Mouse (Mus musculus): ENCODE data around the gene Slc13a5. TPM values are rescaled to one million over a fixed set of nuclear protein-coding genes. Genes with fewer than 3 reads are reported as not detected.

The Slc13a5 gene
- polyA plus RNA-seq (2015; fragmentation: Illumina TruSeq; extraction: RNeasy Lipid Tissue Mini Kit (QIAGEN cat#74804); ENCODE audit: insufficient read depth, low read depth, low replicate concordance), result not detected

GRCm38 (mm10) chr11:72266960-72267560 lies at the start of gene Slc13a5:
Slc13a5 (minus strand) TSS chr11:72267222.

GRCm38 (mm10) chr11:72314151-72314895 lies 47.3 kb upstream of the Slc13a5 start, which contains the start of gene Fbxo39:
Fbxo39 (plus strand) TSS chr11:72314444.

GRCm38 (mm10) chr11:72301334-72301733 lies 34.3 kb upstream of the Slc13a5 start, which contains the start of gene Xaf1:
Xaf1 (plus strand) TSS chr11:72301629.

GRCm38 (mm10) chr11:72215410-72215797 lies 51.6 kb downstream of the Slc13a5 start, which contains the start of gene Med31:
Med31 (minus strand) TSS chr11:72215592.

GRCm38 (mm10) chr11:72207204-72207833 lies 59.7 kb downstream of the Slc13a5 start, which contains the start of the genes 4933427D14Rik and Txndc17:
4933427D14Rik (minus strand) TSS chr11:72207459.
Txndc17 (plus strand) TSS chr11:72207547.

GRCm38 (mm10) chr11:72206341-72207203 lies 60.5 kb downstream of the Slc13a5 start, which contains the start of gene Gm43951:
Gm43951 (minus strand) TSS chr11:72206840.

Other genes with a start within 250 kb of the Slc13a5 start
- not detected for gene Aipl1, start 229.7 kb downstream of the Slc13a5 start, polyA plus RNA-seq (2015; fragmentation: Illumina TruSeq; extraction: RNeasy Lipid Tissue Mini Kit (QIAGEN cat#74804); ENCODE audit: insufficient read depth, low read depth, low replicate concordance)
- gene Pimreg, start 225.2 kb downstream of the Slc13a5 start, polyA plus RNA-seq (2015; fragmentation: Illumina TruSeq; extraction: RNeasy Lipid Tissue Mini Kit (QIAGEN cat#74804); ENCODE audit: insufficient read depth, low read depth, low replicate concordance), result not detected
- gene Pitpnm3, start 131.4 kb downstream of the Slc13a5 start, polyA plus RNA-seq (2015; fragmentation: Illumina TruSeq; extraction: RNeasy Lipid Tissue Mini Kit (QIAGEN cat#74804); ENCODE audit: insufficient read depth, low read depth, low replicate concordance), result 3.7 TPM
- gene Gm43951, start 60.4 kb downstream of the Slc13a5 start, polyA plus RNA-seq (2015; fragmentation: Illumina TruSeq; extraction: RNeasy Lipid Tissue Mini Kit (QIAGEN cat#74804); ENCODE audit: insufficient read depth, low read depth, low replicate concordance), result not detected
- gene 4933427D14Rik, start 59.8 kb downstream of the Slc13a5 start, polyA plus RNA-seq (2015; fragmentation: Illumina TruSeq; extraction: RNeasy Lipid Tissue Mini Kit (QIAGEN cat#74804); ENCODE audit: insufficient read depth, low read depth, low replicate concordance), result 3.9 TPM
- gene Txndc17, start 59.7 kb downstream of the Slc13a5 start, polyA plus RNA-seq (2015; fragmentation: Illumina TruSeq; extraction: RNeasy Lipid Tissue Mini Kit (QIAGEN cat#74804); ENCODE audit: insufficient read depth, low read depth, low replicate concordance), result 45.2 TPM
- 3.6 TPM for gene Med31, start 51.6 kb downstream of the Slc13a5 start, polyA plus RNA-seq (2015; fragmentation: Illumina TruSeq; extraction: RNeasy Lipid Tissue Mini Kit (QIAGEN cat#74804); ENCODE audit: insufficient read depth, low read depth, low replicate concordance)
- gene Xaf1, start 34.4 kb upstream of the Slc13a5 start, polyA plus RNA-seq (2015; fragmentation: Illumina TruSeq; extraction: RNeasy Lipid Tissue Mini Kit (QIAGEN cat#74804); ENCODE audit: insufficient read depth, low read depth, low replicate concordance), result 8.9 TPM
- not detected for gene Fbxo39, start 47.2 kb upstream of the Slc13a5 start, polyA plus RNA-seq (2015; fragmentation: Illumina TruSeq; extraction: RNeasy Lipid Tissue Mini Kit (QIAGEN cat#74804); ENCODE audit: insufficient read depth, low read depth, low replicate concordance)
- not detected for gene Tekt1, start 95.2 kb upstream of the Slc13a5 start, polyA plus RNA-seq (2015; fragmentation: Illumina TruSeq; extraction: RNeasy Lipid Tissue Mini Kit (QIAGEN cat#74804); ENCODE audit: insufficient read depth, low read depth, low replicate concordance)
- gene Smtnl2, start 144.5 kb upstream of the Slc13a5 start, polyA plus RNA-seq (2015; fragmentation: Illumina TruSeq; extraction: RNeasy Lipid Tissue Mini Kit (QIAGEN cat#74804); ENCODE audit: insufficient read depth, low read depth, low replicate concordance), result 3.6 TPM
- gene Ggt6, start 168.3 kb upstream of the Slc13a5 start, polyA plus RNA-seq (2015; fragmentation: Illumina TruSeq; extraction: RNeasy Lipid Tissue Mini Kit (QIAGEN cat#74804); ENCODE audit: insufficient read depth, low read depth, low replicate concordance), result 0.61 TPM
- gene Mybbp1a, start 174.1 kb upstream of the Slc13a5 start, polyA plus RNA-seq (2015; fragmentation: Illumina TruSeq; extraction: RNeasy Lipid Tissue Mini Kit (QIAGEN cat#74804); ENCODE audit: insufficient read depth, low read depth, low replicate concordance), result 21.5 TPM
- 25.8 TPM for gene Spns2, start 222.7 kb upstream of the Slc13a5 start, polyA plus RNA-seq (2015; fragmentation: Illumina TruSeq; extraction: RNeasy Lipid Tissue Mini Kit (QIAGEN cat#74804); ENCODE audit: insufficient read depth, low read depth, low replicate concordance)